Mouse (Mus musculus) midbrain, embryonic 16.5 days (tissue): ENCODE results near the gene Pilra. TPM values are rescaled to one million over a fixed set of nuclear protein-coding genes. Genes with fewer than 3 reads are reported as not detected.
"Not testable (repeated sequence)": the region's sequence is repeated elsewhere in the genome, so short reads cannot be mapped to it uniquely, and the experiment has no call there.

Experiments
- ATAC-seq: fragments of 200-750 bp; cut with Nextera tagmentation; 2 replicates; pipeline ENCODE4 v1.8.0; 2017; ENCODE audit warnings: moderate TSS enrichment
- H3K27ac ChIP-seq: fragments of 300-500 bp; sonication (generic); 2 replicates; pipeline ENCODE4 v1.5.1; 2014; ENCODE audit warnings: mild to moderate bottlenecking, low read length, mixed read lengths
- H3K27me3 ChIP-seq: fragments of 300-500 bp; sonication (generic); 2 replicates; pipeline ENCODE4 v1.6.1; 2014; ENCODE audit warnings: low read depth, low read length, mixed read lengths; ENCODE audit not compliant: control insufficient read depth, insufficient read depth
- H3K36me3 ChIP-seq: fragments of 300-500 bp; sonication (generic); 2 replicates; pipeline ENCODE4 v1.6.1; 2014; ENCODE audit warnings: mild to moderate bottlenecking, low read length, moderate library complexity, mixed read lengths; ENCODE audit not compliant: control insufficient read depth, insufficient read depth
- H3K4me1 ChIP-seq: fragments of 300-500 bp; sonication (generic); 2 replicates; pipeline ENCODE4 v1.6.1; 2014; ENCODE audit warnings: mild to moderate bottlenecking, low read length, mixed read lengths; ENCODE audit not compliant: control insufficient read depth, insufficient read depth
- H3K4me2 ChIP-seq: fragments of 300-500 bp; sonication (generic); 2 replicates; pipeline ENCODE4 v1.6.1; 2014; ENCODE audit warnings: mild to moderate bottlenecking, low read length, mixed read lengths
- H3K4me3 ChIP-seq: fragments of 300-500 bp; sonication (generic); 2 replicates; pipeline ENCODE4 v1.5.1; 2014; ENCODE audit warnings: low read depth, mild to moderate bottlenecking, low read length, moderate library complexity, mixed read lengths
- H3K9ac ChIP-seq: fragments of 300-500 bp; sonication (generic); 2 replicates; pipeline ENCODE4 v1.6.1; 2014; ENCODE audit warnings: low read depth, low read length, mixed read lengths
- H3K9me3 ChIP-seq: fragments of 300-500 bp; sonication (generic); replicated peaks from 2 replicates; pipeline ENCODE4 v1.6.1; 2014; ENCODE audit warnings: mild to moderate bottlenecking, low read length, mixed read lengths; ENCODE audit not compliant: control insufficient read depth, poor library complexity, severe bottlenecking
- WGBS: fragments of 180-500 bp; shearing (Covaris S2); extraction: QIAGEN DNeasy Blood & Tissue Kit; methylation state at CpG from one replicate; pipeline ENCODE4 v1.1.7; 2014; 5-methylcytosine and 5-hydroxymethylcytosine counted together
- polyA plus RNA-seq: library from polyadenylated mRNA; unstranded; fragments of >200 nt; fragmentation: Nextera tagmentation; extraction: Ambion mirVana; gene quantifications from 2 replicates; pipeline ENCODE4 v1.2.1, GENCODE M21; 2015

Pilra gene
- polyA plus RNA-seq, 1 experiment from 2014 or later, result 0.48 TPM

DNA sequence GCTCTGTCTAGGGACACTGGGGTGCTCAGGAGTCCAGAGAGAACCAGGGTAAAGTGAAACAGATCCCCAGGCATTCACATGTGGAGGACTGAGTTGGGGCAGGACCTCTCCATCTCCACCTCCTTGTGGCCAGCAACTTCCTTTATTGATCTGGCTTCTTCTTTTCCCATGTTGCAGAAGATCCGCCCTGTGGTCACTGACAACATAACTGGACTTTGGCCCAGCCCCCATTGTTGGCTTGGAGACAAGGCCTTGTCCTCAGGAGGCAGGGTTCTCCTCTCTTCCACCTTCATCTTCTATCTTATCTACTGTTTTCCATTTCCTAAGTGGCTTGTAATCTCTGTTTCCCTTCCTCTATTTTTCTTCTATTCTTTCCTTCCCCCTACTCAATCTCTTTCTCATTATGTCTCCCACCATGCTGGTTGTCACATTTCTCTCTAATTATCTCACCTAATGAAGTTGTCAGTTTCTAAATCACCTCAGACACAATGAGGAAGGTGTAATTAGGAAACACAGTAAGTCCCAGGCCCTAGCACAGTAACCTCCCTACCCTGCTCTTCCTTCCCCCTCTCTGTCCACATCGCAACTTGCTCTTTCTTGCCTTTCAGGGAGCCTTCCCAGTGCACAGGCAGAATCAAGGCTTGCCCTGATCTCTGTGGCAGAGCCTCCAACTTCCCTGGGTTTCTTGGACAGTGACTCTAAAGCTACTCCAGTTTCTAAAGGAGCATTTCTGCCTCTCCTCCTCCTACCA is 22.1 kb upstream of the Pilra start, which contains the start of gene Pilrb1:
TSS of gene Pilrb1 (minus strand) at position 147 of the 751 bp plus-strand sequence.
- not testable (repeated sequence) for H3K27me3 ChIP-seq, H3K4me3 ChIP-seq, H3K9ac ChIP-seq, H3K4me1 ChIP-seq, H3K9me3 ChIP-seq, H3K27ac ChIP-seq, ATAC-seq, H3K36me3 ChIP-seq, H3K4me2 ChIP-seq
- WGBS, result 70% methylated on average over 2 of the region's 2 CpGs

DNA sequence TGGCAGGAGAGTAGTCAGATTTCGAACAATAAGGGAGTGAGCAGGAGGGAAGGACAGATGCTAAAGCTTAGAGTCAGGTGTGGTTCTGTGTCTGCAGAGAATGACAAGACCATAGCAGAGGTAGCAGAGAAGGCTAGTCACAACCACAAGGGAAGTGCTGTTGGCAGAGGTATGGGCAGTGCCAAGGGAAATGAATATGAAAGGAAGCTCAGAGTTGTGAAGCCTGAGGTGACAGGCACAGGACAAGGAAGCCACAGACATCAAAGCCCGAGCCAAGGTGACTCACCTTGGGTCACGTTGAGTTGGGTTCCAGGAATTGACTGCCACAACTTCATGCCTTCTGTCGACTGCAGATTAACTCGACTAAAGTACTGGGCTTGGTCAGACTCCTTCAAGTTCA is 20.8 kb upstream of the Pilra start:
- not testable (repeated sequence) for H3K9me3 ChIP-seq, H3K27ac ChIP-seq, H3K4me2 ChIP-seq, ATAC-seq, H3K4me3 ChIP-seq, H3K27me3 ChIP-seq, H3K9ac ChIP-seq, H3K36me3 ChIP-seq, H3K4me1 ChIP-seq
- 78% methylated on average over 4 of the region's 5 CpGs for WGBS

DNA sequence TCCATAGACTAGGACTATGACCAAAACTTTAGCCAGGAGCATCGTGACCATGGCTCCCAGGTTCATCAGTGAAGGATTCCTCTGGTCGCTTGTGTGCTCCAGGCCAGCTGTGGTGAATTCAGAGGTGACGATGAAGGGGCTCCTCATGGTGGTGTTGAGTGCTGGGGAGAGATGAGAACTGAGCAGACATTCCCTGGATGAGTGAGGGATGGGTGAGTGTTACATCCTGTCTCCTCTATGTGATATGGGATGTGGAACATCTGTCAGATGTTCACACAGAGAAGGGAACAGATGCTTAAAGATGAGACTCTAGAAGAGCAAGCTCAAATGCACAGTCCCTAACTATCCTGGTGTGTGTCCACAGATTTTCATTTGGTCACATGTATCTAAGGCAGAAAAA is 18.8 kb upstream of the Pilra start:
- H3K4me1 ChIP-seq, H3K27ac ChIP-seq, ATAC-seq, H3K4me3 ChIP-seq, H3K9me3 ChIP-seq, H3K27me3 ChIP-seq, H3K36me3 ChIP-seq, H3K9ac ChIP-seq, H3K4me2 ChIP-seq: not testable (repeated sequence)
- 82% methylated on average over 3 of the region's 3 CpGs for WGBS

DNA sequence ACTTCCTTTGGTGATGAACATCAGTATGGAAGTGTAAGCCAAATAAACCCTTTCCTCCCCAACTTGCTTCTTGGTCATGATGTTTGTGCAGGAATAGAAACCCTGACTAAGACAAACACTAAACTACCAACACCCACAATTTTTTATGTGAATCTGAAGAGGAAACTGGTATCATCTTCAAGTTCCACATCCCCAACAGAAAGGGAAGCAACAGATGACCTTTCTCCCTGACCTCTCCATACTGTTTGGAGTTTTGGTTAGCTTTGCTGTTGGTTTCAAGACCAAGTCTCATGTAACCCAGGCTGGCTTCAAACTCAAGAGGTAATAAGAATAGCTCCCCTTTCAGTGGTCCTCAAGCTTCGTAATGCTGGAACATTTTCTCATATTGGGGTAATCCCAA is 14.2 kb upstream of the Pilra start:
- not testable (repeated sequence) for H3K4me3 ChIP-seq, H3K9me3 ChIP-seq, ATAC-seq, H3K27me3 ChIP-seq, H3K36me3 ChIP-seq, H3K4me2 ChIP-seq, H3K9ac ChIP-seq, H3K27ac ChIP-seq, H3K4me1 ChIP-seq
- 86% methylated on average over 1 of the region's 1 CpGs for WGBS

DNA sequence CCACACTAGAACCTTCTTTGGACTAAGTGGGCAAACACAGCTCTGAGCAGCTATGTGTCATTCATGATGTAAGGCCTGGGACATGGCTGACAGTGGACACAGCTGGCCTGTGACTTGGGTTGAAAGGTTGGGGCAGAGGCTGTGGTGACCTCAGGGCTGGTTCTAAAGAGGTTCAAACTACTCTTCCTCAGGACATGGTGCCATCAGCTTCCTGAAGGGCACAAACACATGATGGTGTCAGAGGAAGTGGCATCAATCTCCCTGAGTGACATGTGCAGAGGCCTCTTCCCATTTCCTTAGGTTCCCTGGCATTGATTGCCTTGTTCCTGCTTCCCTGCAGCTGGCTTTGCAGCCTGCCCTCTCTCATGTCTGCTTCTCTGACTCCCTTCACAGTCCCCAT is 1.0 kb upstream of the Pilra start:
- H3K9me3 ChIP-seq, H3K27ac ChIP-seq, H3K4me1 ChIP-seq, H3K4me2 ChIP-seq, H3K36me3 ChIP-seq, H3K4me3 ChIP-seq, H3K9ac ChIP-seq, H3K27me3 ChIP-seq, ATAC-seq: not testable (repeated sequence)

DNA sequence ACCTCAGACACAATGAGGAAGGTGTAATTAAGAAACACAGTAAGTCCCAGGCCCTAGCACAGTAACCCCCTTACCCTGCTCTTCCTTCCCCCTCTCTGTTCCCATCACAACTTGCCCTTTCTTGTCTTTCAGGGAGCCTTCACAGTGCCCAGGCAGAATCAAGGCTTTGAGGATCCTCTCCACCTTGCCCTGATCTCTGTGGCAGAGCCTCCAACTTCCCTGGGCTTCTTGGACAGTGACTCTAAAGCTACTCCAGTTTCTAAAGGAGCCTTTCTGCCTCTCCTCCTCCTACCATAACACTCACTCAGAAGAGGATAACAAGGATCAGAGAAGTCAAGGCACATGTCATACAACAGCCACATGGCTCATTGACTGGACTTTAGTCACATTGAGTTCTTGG is 530 bp upstream of the Pilra start:
- Histone ChIP-seq H3K27me3 (no peaks in the 10 kb centered on the region), H3K9me3 (no peaks in the 10 kb centered on the region), H3K9ac (no peak overlapping the region), H3K4me1 (no peaks in the 10 kb centered on the region), H3K27ac (no peak overlapping the region), H3K4me3 (no peak overlapping the region), H3K36me3 (no peaks in the 10 kb centered on the region), H3K4me2 (no peak overlapping the region)
- ATAC-seq, result no peak

DNA sequence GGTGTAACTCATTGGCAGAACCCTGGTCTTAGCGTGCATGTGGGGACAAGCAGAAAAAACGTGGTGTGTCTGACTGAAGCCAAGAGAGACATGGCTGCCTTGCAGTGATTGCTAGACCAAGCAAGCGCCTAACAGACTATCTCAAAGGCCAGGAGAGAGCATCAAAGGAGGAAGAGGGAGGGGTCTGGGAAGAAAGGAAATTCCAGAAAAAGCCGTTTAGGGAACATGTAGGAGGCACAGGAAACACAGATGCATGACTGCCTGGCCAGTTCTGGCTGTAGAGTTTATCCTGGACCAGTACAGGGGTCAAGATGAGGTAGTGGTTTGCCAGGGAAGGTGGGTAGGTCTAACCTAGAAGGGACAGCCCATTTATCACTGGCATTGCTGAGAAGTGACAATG is 2.6 kb downstream of the Pilra start:
- H3K27ac ChIP-seq, result no peak overlapping the region
- no peak for ATAC-seq
- whole genome bisulfite sequencing, result 62% methylated on average over 4 of the region's 4 CpGs

DNA sequence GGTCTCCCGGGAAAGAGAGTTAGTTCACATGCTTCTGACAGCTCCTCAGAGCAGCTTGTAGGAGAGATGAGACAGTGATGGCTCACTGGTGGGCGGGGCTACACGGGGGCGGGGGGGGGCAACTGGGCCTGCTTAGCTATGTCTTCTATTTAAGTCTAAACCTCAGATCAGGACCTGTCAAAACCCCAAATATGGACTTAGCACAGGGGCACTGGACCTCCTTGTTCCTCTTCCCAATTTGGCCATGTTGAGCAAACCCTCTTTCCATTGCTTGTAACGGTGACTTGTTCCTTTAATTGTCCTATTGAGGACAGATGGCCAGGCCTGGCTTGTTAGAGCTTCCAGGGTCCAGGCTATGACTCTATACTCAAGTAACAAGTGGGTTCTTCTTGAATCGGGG is 4.6 kb downstream of the Pilra start:
- Histone ChIP-seq H3K4me3 (no peak overlapping the region), H3K9ac (no peak overlapping the region), H3K4me2 (no peak overlapping the region), H3K27me3 (no peaks in the 10 kb centered on the region), H3K36me3 (no peaks in the 10 kb centered on the region), H3K27ac (no peak overlapping the region), H3K4me1 (no peaks in the 10 kb centered on the region), H3K9me3 (no peaks in the 10 kb centered on the region)
- 71% methylated on average over 6 of the region's 6 CpGs for WGBS
- no peak for ATAC-seq

More for the DNA sequence above, 2.6 kb downstream of the Pilra start:
- no peaks in the 10 kb centered on the region for H3K9me3 ChIP-seq
- H3K4me2 ChIP-seq, result no peak overlapping the region
- H3K4me3 ChIP-seq, result no peak overlapping the region
- H3K4me1 ChIP-seq, result no peaks in the 10 kb centered on the region
- H3K36me3 ChIP-seq, result no peaks in the 10 kb centered on the region
- no peaks in the 10 kb centered on the region for H3K27me3 ChIP-seq
- H3K9ac ChIP-seq, result no peak overlapping the region

DNA sequence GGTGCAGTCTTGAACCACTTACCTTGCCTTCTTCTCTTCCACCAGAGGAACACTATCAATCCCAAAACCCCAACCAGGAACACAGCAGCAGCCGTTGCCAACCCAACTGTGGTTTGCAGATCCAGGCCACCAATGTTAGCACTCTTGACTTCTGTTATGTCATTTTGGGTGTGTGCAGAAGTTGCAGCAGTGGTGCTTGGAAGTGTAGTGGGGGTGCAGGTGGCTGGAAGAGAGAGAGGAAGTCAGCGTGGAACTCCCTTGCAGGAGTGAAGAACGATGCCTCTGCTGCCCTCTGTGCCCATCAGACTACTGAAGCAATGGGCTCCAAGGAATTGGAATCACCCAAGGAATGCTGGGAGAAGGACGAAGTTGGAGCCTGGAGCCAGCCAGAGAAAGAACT is 5.0 kb downstream of the Pilra start:
- Histone ChIP-seq H3K4me3 (no peak overlapping the region), H3K27ac (no peak overlapping the region), H3K9ac (no peak overlapping the region), H3K9me3 (no peaks in the 10 kb centered on the region), H3K36me3 (no peaks in the 10 kb centered on the region), H3K4me2 (no peak overlapping the region), H3K27me3 (no peaks in the 10 kb centered on the region), H3K4me1 (no peaks in the 10 kb centered on the region)
- WGBS, result 90% methylated on average over 4 of the region's 4 CpGs
- ATAC-seq, result no peak
